In the genomic region with DNA sequence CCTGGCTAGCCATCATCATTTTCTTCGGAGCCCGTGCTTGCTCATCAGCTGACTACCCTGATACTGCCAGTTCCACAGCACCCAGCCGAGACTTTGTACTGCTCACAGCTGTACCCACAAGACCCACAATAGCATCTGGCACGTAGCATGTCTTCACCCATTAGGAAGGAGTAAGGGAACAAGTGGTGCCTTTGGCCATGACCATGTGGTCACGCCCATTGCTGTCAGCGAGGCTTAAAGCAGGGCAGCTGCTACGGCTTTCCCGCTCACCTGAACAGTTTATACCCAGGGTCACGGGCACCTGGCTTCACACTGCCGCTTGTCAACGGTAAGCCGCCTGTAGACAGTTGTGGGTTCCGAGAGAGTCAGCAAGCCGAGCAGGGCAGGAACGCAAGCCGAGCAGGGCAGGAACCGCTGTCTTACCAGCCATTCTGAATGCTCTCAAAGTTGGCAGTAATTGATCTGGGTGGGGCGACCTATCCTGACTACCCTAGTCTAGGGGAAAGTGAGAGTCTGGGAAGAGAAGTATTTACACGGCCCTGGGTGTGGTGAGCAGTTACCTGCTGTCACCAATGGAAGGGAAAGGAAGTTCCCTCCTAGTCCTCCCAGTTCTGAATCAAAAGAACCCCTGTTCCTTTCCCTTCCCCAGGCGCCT, we compare ENCODE assay signal across 10 mouse cellular contexts.
DNase-seq lines count a peak whose midpoint lies in the region; ATAC-seq and TF ChIP-seq lines count a peak whose summit lies in the region.
"Had no signal": no experiment of that assay in that cellular context is flagged by ENCODE, and none has a peak within 500 bp of the region (broad histone marks: within the 10 kb centered on the region; RNA-seq: fewer than 3 reads in every experiment).

No protein-coding gene starts in this region.

- H3K4me3 ChIP-seq in kidney, adult 2 months (ENCODE audit: insufficient read depth, low read depth, low read length) = no peak overlapping the region
- H3K4me3 ChIP-seq in bone marrow, adult 2 months (replicated peaks; ENCODE audit: control insufficient read depth, low read depth, low read length) = no peak overlapping the region
- no peak overlapping the region for H3K4me3 ChIP-seq in midbrain, embryonic 10.5 days
- H3K4me3 ChIP-seq: limb, embryonic 12.5 days had no signal

- H3K4me1 ChIP-seq in kidney, adult 2 months (ENCODE audit: control insufficient read depth, insufficient read depth, low read length) = peaks cover 13% of the 10 kb centered on the region
- H3K4me1 ChIP-seq in bone marrow, adult 2 months (ENCODE audit: control insufficient read depth, insufficient read depth, low read length) = peaks cover 4% of the 10 kb centered on the region; the same call in 1 of the 2 replicates
- peaks cover 51% of the 10 kb centered on the region for H3K4me1 ChIP-seq in midbrain, embryonic 10.5 days

- H3K27me3 ChIP-seq in kidney, adult 2 months (replicated peaks; ENCODE audit: control insufficient read depth, insufficient read depth, low read length) = no peaks in the 10 kb centered on the region
- no peaks in the 10 kb centered on the region for H3K27me3 ChIP-seq in midbrain, embryonic 10.5 days (ENCODE audit: low read depth, poor library complexity, severe bottlenecking)
- H3K27me3 ChIP-seq: limb, embryonic 12.5 days had no signal

- ATAC-seq in megakaryocyte progenitor cell, adult 5-6 weeks (replicated peaks; ENCODE audit: poor library complexity) = peak; percentile 72
- ATAC-seq: forebrain, postnatal 0 days had no signal

- H3K27ac ChIP-seq in kidney, adult 2 months (ENCODE audit: insufficient read depth, low read depth, low read length) = no peak overlapping the region
- peak overlapping the region; percentile 39; the same call in 1 of the 2 replicates for H3K27ac ChIP-seq in bone marrow, adult 2 months (ENCODE audit: control insufficient read depth, insufficient read depth, low read depth, low read length, poor library complexity)
- no peak overlapping the region for H3K27ac ChIP-seq in midbrain, embryonic 10.5 days (replicated peaks)
- H3K27ac ChIP-seq: limb, embryonic 12.5 days had no signal

- H3K9me3 ChIP-seq in midbrain, embryonic 10.5 days (replicated peaks) = no peaks in the 10 kb centered on the region
- H3K9me3 ChIP-seq: limb, embryonic 12.5 days had no signal

- peak; percentile 50 for DNase-seq in kidney, adult 2 months
- no peak for DNase-seq in kidney, postnatal 14 days
- DNase-seq in thymus, postnatal 10 days (ENCODE audit: low spot score in 2 of 2) = peak; percentile 46 to 47
- no peak for DNase-seq in midbrain, embryonic 10.5 days (ENCODE audit: low spot score)
- DNase-seq in layer of hippocampus, adult 11-12 months (ENCODE audit: low spot score) = no peak
- no peak for DNase-seq in retina, postnatal 1 day
- DNase-seq: forebrain, postnatal 0 days had no signal

- TF ChIP-seq POLR2A in kidney, adult 2 months (IDR thresholded peaks at IDR 0.05; ENCODE audit: low read depth, low read length) = no peak
- no peak for TF ChIP-seq POLR2A in bone marrow, adult 2 months (IDR thresholded peaks at IDR 0.05; ENCODE audit: borderline replicate concordance, control insufficient read depth, low read depth, low read length)

- no peaks in the 10 kb centered on the region for H3K36me3 ChIP-seq in kidney, adult 2 months (ENCODE audit: control insufficient read depth, insufficient read depth, low read length)
- H3K36me3 ChIP-seq in midbrain, embryonic 10.5 days = peaks cover 9% of the 10 kb centered on the region; the same call in 1 of the 2 replicates
- H3K36me3 ChIP-seq: limb, embryonic 12.5 days had no signal

- 63% methylated on average over 20 of the region's 20 CpGs for WGBS in kidney, adult 2 months
- 45% methylated on average over 20 of the region's 20 CpGs for WGBS in bone marrow, adult 2 months
- 89% methylated on average over 20 of the region's 20 CpGs for WGBS in midbrain, embryonic 10.5 days

- no peak for TF ChIP-seq CTCF in kidney, adult 2 months (conservative IDR thresholded peaks at IDR 0.05; ENCODE audit: insufficient read depth, insufficient read length, low read depth, low read length)
- TF ChIP-seq CTCF in bone marrow, adult 2 months (IDR thresholded peaks at IDR 0.05; ENCODE audit: control insufficient read depth, insufficient read depth, low read length) = no peak

Comparison
In these comparisons a context has a peak if more than half of its experiments do, and no peak if none do; other contexts are left out.
1. DNase-seq: peak in kidney, adult 2 months (single experiment) and thymus, postnatal 10 days (2 of 2); none in kidney, postnatal 14 days (single experiment), midbrain, embryonic 10.5 days (single experiment), layer of hippocampus, adult 11-12 months (single experiment) and retina, postnatal 1 day (single experiment).